Mouse (Mus musculus) ES-Bruce4 (cell line): ENCODE results near the gene Ccdc43. TPM values are rescaled to one million over a fixed set of nuclear protein-coding genes. Genes with fewer than 3 reads are reported as not detected.

ENCODE experiments used
- H3K27ac ChIP-seq: 2 replicates; pipeline ENCODE4 v1.5.1; 2012; ENCODE audit warnings: low read length, inconsistent platforms; ENCODE audit not compliant: insufficient read depth
- H3K27me3 ChIP-seq: 2 replicates; pipeline ENCODE4 v1.6.1; 2012; ENCODE audit warnings: mild to moderate bottlenecking, low read length, inconsistent platforms; ENCODE audit not compliant: control insufficient read depth, poor library complexity, insufficient read depth, severe bottlenecking
- H3K36me3 ChIP-seq: 2 replicates; pipeline ENCODE4 v1.6.1; 2012; ENCODE audit warnings: inconsistent platforms, mild to moderate bottlenecking, low read length, moderate library complexity; ENCODE audit not compliant: control insufficient read depth, poor library complexity, insufficient read depth, severe bottlenecking
- H3K4me1 ChIP-seq: one replicate; pipeline ENCODE4 v1.8.1; 2011; ENCODE audit warnings: low read length; ENCODE audit not compliant: control insufficient read depth, insufficient read depth
- H3K4me3 ChIP-seq: 2 replicates; pipeline ENCODE4 v1.5.1; 2011; ENCODE audit warnings: low read depth, mild to moderate bottlenecking, low read length
- H3K9ac ChIP-seq: 2 replicates; pipeline ENCODE4 v1.6.1; 2012; ENCODE audit warnings: low read depth, mild to moderate bottlenecking, inconsistent platforms; ENCODE audit not compliant: poor library complexity, severe bottlenecking
- H3K9me3 ChIP-seq: replicated peaks from 2 replicates; pipeline ENCODE4 v1.6.1; 2012; ENCODE audit warnings: mild to moderate bottlenecking, low read length, inconsistent platforms; ENCODE audit not compliant: control insufficient read depth, poor library complexity, insufficient read depth, severe bottlenecking
- CTCF ChIP-seq: IDR thresholded peaks from one replicate; pipeline ENCODE4 v1.8.1; 2011; ENCODE audit warnings: low read depth, low read length
- EP300 ChIP-seq: IDR thresholded peaks from 2 replicates; pipeline ENCODE4 v1.6.1; 2011; ENCODE audit warnings: low read depth, low read length; ENCODE audit not compliant: insufficient read depth
- POLR2A ChIP-seq: IDR thresholded peaks from one replicate; pipeline ENCODE4 v1.8.1; 2011; ENCODE audit warnings: low read length; ENCODE audit not compliant: insufficient read depth
- polyA plus RNA-seq: library from polyadenylated mRNA; stranded (reverse); fragments of >200 nt; gene quantifications from 2 replicates; pipeline ENCODE4 v1.2.4, GENCODE M21; 2011; ENCODE audit warnings: low read depth; ENCODE audit not compliant: missing spikeins, insufficient read depth, insufficient read length

The Ccdc43 gene
- polyA plus RNA-seq, 1 experiment, result 62.0 TPM

DNA sequence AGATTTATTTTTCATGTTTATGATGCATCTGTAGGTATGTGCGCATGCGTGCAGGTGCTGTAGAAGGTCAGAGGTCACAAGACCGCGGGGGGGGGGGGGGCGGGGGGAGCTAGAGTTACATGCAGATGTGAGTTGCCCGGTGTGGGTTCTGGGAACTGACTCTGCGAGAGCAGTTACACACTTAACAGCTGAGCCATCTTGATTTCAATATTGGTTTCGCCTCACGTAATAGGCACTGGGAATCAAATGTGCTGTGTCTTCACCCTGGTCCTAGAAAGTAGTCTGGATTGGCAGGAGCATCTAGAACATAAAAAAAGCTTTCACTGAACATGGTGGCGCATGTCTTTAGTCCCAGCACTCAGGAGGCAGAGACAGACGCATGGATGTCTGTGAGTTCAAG is 43.1 kb upstream of the Ccdc43 start:
- H3K9ac ChIP-seq, result peak overlapping the region; percentile 47; the same call in 1 of the 2 replicates
- no peaks in the 10 kb centered on the region for H3K27me3 ChIP-seq
- no peaks in the 10 kb centered on the region for H3K9me3 ChIP-seq
- peaks cover 2% of the 10 kb centered on the region for H3K4me1 ChIP-seq
- TF ChIP-seq POLR2A (no peak), EP300 (no peak), CTCF (no peak)
- no peak overlapping the region for H3K4me3 ChIP-seq
- no peaks in the 10 kb centered on the region for H3K36me3 ChIP-seq
- H3K27ac ChIP-seq, result no peak overlapping the region

DNA sequence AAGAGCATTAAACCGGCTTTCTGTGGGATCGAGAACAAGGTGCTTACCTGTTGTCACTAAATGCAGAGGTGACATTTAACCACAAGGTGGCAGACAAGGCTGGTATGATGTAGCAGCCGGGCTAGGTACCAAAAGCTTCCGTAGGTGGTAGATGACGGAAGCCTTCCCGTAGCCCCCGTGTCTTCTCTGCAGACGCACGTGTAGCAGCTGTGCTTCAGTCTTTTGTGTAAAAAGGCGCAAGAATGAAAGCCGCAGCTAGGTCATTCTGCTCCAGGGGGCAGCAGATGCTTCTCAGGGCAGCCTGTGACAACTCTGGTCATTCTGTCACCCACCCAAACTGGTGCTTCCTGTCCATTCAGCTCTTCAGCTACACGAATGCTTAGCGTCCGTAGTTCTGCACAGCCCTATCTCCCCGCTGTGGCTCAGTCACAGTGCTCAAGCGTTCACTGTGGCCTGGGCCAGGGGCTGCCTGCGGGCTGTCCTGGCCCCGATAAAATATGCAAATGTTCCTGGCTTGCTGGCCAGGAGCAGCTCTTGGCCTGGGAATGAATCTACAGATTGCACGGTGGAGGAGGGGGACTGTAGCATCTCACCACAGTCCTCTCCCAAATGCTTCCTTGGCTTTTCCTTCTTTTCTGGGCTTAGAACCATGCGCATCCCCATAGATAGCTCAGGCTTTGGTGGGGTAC is 41.8 kb upstream of the Ccdc43 start:
- H3K9me3 ChIP-seq, result no peaks in the 10 kb centered on the region
- H3K27ac ChIP-seq, result no peak overlapping the region
- H3K4me3 ChIP-seq, result peak overlapping the region; percentile 12; the same call in 1 of the 2 replicates
- H3K36me3 ChIP-seq, result no peaks in the 10 kb centered on the region
- no peak overlapping the region for H3K9ac ChIP-seq
- H3K4me1 ChIP-seq, result peaks cover 2% of the 10 kb centered on the region
- H3K27me3 ChIP-seq, result no peaks in the 10 kb centered on the region
- TF ChIP-seq CTCF (peak; percentile 52), EP300 (no peak), POLR2A (no peak)

DNA sequence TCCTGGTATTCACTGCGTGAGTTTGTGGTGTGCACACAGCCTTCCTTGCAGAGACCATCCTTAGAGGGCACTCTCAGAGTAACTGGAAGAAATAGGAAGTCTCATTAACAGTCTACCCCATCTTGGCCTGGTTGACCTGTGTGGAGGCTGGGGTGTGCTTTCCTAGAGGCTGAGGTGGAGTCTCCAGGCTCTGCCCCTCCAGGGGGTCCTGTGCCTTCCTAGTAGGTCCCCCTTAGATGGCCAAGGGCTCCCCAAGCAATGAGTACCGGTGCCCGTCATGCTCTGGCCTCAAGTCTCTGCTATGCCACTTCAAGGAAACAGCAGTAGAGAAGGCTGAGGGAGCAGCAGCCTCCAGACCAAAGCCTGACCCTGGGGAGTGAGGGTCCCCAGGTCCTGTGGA is 40.5 kb upstream of the Ccdc43 start:
- H3K4me1 ChIP-seq, result peaks cover 2% of the 10 kb centered on the region
- H3K27ac ChIP-seq, result no peak overlapping the region
- TF ChIP-seq EP300 (no peak), POLR2A (no peak), CTCF (no peak)
- H3K36me3 ChIP-seq, result no peaks in the 10 kb centered on the region
- H3K9ac ChIP-seq, result no peak overlapping the region
- H3K27me3 ChIP-seq, result no peaks in the 10 kb centered on the region
- H3K4me3 ChIP-seq, result no peak overlapping the region
- H3K9me3 ChIP-seq, result no peaks in the 10 kb centered on the region

DNA sequence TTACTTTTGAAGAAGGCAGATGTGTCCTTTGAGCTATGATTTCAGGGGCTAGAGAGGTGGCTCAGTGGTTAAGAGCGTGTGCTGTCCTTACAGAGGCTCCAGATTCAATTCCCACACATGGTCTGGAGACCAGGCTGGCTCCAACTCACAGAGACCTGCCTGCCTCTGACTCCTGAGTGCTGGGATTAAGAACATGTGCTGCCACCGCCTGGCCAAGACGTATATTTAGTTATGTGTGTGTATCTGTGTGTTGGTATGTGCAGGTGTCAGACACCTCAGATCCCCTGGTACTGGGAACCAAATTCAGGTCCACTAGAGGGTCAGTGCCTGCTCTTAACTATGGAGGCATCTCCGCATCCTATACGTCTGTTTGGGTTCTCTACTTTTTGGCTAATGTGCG is 37.4 kb upstream of the Ccdc43 start:
- no peaks in the 10 kb centered on the region for H3K36me3 ChIP-seq
- no peak overlapping the region for H3K9ac ChIP-seq
- H3K27me3 ChIP-seq, result no peaks in the 10 kb centered on the region
- peaks cover 2% of the 10 kb centered on the region for H3K4me1 ChIP-seq
- H3K27ac ChIP-seq, result no peak overlapping the region
- H3K9me3 ChIP-seq, result no peaks in the 10 kb centered on the region
- H3K4me3 ChIP-seq, result no peak overlapping the region
- TF ChIP-seq POLR2A (no peak), CTCF (peak; percentile 37), EP300 (no peak)

DNA sequence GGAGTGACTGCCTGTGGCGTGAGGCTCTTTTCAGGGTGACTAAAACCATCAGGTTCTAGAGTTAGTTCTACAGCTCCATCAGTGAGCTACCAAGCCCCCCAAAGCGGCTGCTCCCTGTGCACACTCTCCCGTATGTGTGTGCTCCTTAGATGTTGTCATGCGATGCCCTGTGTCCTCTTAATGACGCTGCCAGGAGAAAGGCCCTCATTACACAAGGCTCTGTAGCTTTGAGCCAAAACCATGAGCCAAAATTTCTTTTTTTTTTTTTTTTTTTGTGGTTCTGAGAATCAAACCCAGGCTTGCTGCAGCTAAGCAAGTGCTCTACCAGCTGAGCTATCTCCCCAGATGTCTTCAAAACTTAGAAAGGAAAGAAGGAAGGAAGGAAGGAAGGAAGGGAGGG is 35.6 kb upstream of the Ccdc43 start:
- Histone ChIP-seq H3K9me3 (no peaks in the 10 kb centered on the region), H3K4me3 (no peak overlapping the region), H3K4me1 (no peaks in the 10 kb centered on the region), H3K36me3 (no peaks in the 10 kb centered on the region), H3K9ac (no peak overlapping the region), H3K27ac (no peak overlapping the region), H3K27me3 (no peaks in the 10 kb centered on the region)
- TF ChIP-seq CTCF (no peak), POLR2A (no peak), EP300 (no peak)

DNA sequence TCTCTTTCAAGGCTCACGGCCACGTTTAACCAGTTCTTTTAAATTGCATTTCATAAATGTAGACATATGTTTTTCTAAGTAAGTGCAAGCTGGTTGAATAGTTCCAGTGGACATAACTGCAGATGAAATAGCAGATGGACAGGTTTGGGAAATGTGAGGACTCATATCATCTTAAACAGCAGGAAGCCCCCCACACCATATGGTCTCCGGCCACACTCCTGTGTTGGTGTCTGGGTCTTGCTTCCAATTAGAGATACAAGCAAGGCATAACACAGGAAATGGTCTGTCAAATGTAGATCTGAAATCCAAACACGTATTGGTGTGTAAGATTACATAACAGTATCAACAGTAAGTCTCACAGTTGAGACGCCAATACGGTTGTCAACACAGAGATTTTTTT is 33.8 kb upstream of the Ccdc43 start:
- Histone ChIP-seq H3K9me3 (no peaks in the 10 kb centered on the region), H3K27me3 (no peaks in the 10 kb centered on the region), H3K36me3 (no peaks in the 10 kb centered on the region), H3K9ac (no peak overlapping the region), H3K4me1 (no peaks in the 10 kb centered on the region), H3K27ac (no peak overlapping the region), H3K4me3 (no peak overlapping the region)
- TF ChIP-seq POLR2A, result no peak
